Mouse (Mus musculus): ENCODE results near the gene Rpia. TPM values are rescaled to one million over a fixed set of nuclear protein-coding genes. Genes with fewer than 3 reads are reported as not detected.
A peak's percentile ranks its signal among the peaks of the same experiment; 100 is the strongest.

The Rpia gene
- polyA plus RNA-seq, 1 experiment from 2014 or later: 2.6 TPM

DNA sequence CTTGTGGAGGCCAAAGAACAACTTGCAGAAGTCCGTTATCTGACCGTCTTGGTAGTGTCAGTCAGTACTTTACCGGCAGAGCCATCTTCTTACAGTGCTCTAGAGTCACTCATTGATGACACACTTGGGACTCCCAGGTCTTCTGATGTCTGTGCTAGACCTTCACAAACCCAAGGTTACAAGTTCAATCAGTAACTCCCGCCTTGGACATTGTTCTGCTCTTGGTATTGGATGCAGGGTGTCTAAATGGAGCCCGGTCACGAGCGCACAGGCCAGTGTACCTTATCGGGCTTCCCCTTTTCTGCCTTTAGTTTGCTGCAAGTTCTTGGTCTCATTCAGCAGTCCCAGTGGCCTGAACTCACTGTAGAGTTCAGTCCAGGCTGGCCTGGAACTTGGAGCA is 612 bp upstream of the Rpia start:
- DNase-seq (ENCODE audit: low spot score): no peak
- Histone ChIP-seq H3K4me3 (ENCODE audit: low read depth, low read length) (peak overlapping the region; percentile 54), H3K4me1 (replicated peaks; ENCODE audit: control insufficient read depth, insufficient read depth) (no peaks in the 10 kb centered on the region; the same call in 1 of the 2 replicates), H3K9ac (ENCODE audit: low read length) (peak overlapping the region; percentile 59), H3K27me3 (ENCODE audit: control insufficient read depth, insufficient read depth, low read length) (no peaks in the 10 kb centered on the region), H3K27ac (replicated peaks) (no peak overlapping the region), H3K9me3 (ENCODE audit: control insufficient read depth, low read length) (no peaks in the 10 kb centered on the region), H3K4me2 (replicated peaks; ENCODE audit: low read depth) (peak overlapping the region; percentile 79), H3K36me3 (ENCODE audit: control insufficient read depth, insufficient read depth, low read length) (no peaks in the 10 kb centered on the region)
- 42% methylated on average over 8 of the region's 8 CpGs for WGBS
- TF ChIP-seq CTCF (IDR thresholded peaks at IDR 0.05; ENCODE audit: low read depth): no peak
- no peak for TF ChIP-seq EP300 (optimal IDR thresholded peaks at IDR 0.05)
- no peak for ATAC-seq (ENCODE audit: low FRiP score, low TSS enrichment)

DNA sequence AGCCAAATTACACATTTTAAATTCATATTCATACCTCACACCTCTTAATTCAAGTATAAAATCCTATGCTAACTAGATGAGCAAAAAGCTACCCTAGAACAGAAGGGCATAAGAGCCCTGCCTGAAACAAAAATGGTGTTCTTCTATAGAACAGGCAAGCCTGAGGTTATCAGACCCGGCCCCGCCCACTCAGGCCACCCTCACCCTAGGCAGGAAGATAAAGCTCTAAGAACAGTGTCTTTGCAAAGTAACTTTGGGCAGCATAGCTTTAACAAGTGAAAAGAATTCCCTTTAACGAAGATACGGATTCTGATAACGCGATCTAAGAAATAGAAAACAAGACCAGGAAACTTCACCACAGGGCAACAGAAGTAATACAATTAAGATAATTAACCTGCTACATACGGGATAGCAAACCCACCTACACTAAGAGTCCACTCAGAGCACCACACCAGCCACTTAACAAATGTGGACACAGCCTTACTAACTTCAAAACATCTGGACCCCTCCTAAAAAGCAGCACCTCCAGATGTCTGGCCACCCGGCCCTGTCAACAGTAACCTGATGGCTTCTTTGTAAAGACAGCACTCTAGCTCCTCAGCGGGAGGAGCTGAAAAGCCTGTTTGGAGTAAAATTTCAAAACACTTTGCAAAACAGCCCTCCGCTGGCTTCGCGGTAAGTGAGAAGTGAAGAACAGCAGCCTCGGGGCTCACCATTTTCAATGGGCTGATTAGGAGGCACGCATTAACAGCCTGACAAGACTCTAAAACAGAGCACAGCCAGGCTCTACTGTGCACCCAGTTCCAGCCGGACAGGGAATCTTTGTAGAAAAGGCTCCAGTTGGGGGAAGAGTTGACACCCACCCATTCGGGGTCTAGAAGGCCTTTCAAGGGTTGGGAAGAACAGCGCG is 925 bp downstream of the Rpia start:
- Histone ChIP-seq H3K36me3 (ENCODE audit: control insufficient read depth, insufficient read depth, low read length) (no peaks in the 10 kb centered on the region), H3K27ac (replicated peaks) (peak overlapping the region; percentile 81), H3K27me3 (ENCODE audit: control insufficient read depth, insufficient read depth, low read length) (no peaks in the 10 kb centered on the region), H3K4me3 (ENCODE audit: low read depth, low read length) (peak overlapping the region; percentile 54), H3K4me1 (replicated peaks; ENCODE audit: control insufficient read depth, insufficient read depth) (no peaks in the 10 kb centered on the region; the same call in 1 of the 2 replicates), H3K9me3 (ENCODE audit: control insufficient read depth, low read length) (no peaks in the 10 kb centered on the region), H3K4me2 (replicated peaks; ENCODE audit: low read depth) (peak overlapping the region; percentile 79), H3K9ac (ENCODE audit: low read length) (peak overlapping the region; percentile 62)
- DNase-seq (ENCODE audit: low spot score): peak; percentile 66
- ATAC-seq (ENCODE audit: low FRiP score, low TSS enrichment): peak; percentile 1; the same call in 1 of the 2 replicates
- WGBS: 3% methylated on average over 18 of the region's 18 CpGs
- TF ChIP-seq CTCF (IDR thresholded peaks at IDR 0.05; ENCODE audit: low read depth) (no peak), EP300 (optimal IDR thresholded peaks at IDR 0.05) (no peak)

DNA sequence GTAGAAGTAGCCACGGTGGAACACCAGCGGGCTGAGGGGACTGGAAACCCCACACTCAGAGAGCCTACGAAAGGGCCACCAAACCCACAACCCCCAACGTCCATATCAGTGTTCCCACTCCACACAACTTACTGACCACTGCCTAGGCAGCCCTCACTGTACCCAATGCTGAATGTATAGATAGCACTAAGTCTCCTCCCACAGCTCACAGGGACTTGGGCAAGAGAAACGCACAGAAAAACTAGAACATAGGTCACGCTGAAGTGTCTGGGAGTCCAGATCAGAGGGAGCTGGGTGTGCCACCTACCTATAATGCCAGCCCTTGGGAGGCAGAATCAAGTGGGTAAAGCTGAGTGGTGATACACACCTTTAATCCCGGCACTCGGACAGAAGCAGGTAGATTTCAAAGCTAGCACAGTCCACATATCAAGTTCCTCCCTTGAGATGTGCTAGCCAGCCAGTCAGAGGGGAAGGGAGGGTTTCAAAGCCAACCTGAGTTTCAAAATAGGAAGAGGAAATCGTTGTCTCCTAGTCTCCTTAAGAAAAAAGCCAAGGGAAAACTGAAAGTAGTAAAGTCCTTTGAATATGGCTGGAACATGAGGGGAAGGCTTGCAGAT is 1.9 kb downstream of the Rpia start:
- 71% methylated on average over 9 of the region's 9 CpGs for WGBS
- no peaks in the 10 kb centered on the region for H3K36me3 ChIP-seq (ENCODE audit: control insufficient read depth, insufficient read depth, low read length)
- H3K9ac ChIP-seq (ENCODE audit: low read length): no peak overlapping the region
- no peaks in the 10 kb centered on the region; the same call in 1 of the 2 replicates for H3K4me1 ChIP-seq (replicated peaks; ENCODE audit: control insufficient read depth, insufficient read depth)
- H3K27me3 ChIP-seq (ENCODE audit: control insufficient read depth, insufficient read depth, low read length): no peaks in the 10 kb centered on the region
- peak; percentile 42 for DNase-seq (ENCODE audit: low spot score)
- no peaks in the 10 kb centered on the region for H3K9me3 ChIP-seq (ENCODE audit: control insufficient read depth, low read length)
- H3K4me3 ChIP-seq (ENCODE audit: low read depth, low read length): no peak overlapping the region
- peak overlapping the region; percentile 56 for H3K27ac ChIP-seq (replicated peaks)
- peak; percentile 17; the same call in 1 of the 2 replicates for ATAC-seq (ENCODE audit: low FRiP score, low TSS enrichment)
- peak overlapping the region; percentile 79 for H3K4me2 ChIP-seq (replicated peaks; ENCODE audit: low read depth)
- TF ChIP-seq CTCF (IDR thresholded peaks at IDR 0.05; ENCODE audit: low read depth): no peak
- TF ChIP-seq EP300 (optimal IDR thresholded peaks at IDR 0.05): no peak

DNA sequence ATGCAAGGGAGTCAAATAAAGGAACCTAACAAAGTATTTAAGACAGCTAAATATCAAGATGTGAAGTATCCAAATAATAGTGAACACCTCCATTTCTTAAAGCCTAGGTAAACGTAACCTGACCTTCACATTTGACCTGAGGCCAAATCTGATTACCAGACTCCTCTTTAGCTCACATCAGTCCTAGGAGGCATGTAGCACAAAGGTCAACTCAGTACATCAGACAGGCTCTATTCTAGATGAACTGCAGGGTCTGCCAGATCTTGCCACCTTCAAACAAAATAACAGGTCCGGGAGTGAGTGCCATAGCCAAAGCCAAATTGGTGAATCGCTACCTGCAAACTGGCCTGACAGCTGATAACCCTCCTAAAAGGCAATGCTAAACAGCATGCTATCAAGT is 2.9 kb downstream of the Rpia start:
- H3K4me2 ChIP-seq (replicated peaks; ENCODE audit: low read depth): no peak overlapping the region
- no peak overlapping the region for H3K27ac ChIP-seq (replicated peaks)
- TF ChIP-seq EP300 (optimal IDR thresholded peaks at IDR 0.05) (no peak), CTCF (IDR thresholded peaks at IDR 0.05; ENCODE audit: low read depth) (no peak)
- no peaks in the 10 kb centered on the region for H3K9me3 ChIP-seq (ENCODE audit: control insufficient read depth, low read length)
- DNase-seq (ENCODE audit: low spot score) (peak; percentile 9), ATAC-seq (ENCODE audit: low FRiP score, low TSS enrichment) (no peak)
- 85% methylated on average over 3 of the region's 3 CpGs for WGBS
- H3K9ac ChIP-seq (ENCODE audit: low read length): no peak overlapping the region
- H3K4me1 ChIP-seq (replicated peaks; ENCODE audit: control insufficient read depth, insufficient read depth): no peaks in the 10 kb centered on the region; the same call in 1 of the 2 replicates
- H3K36me3 ChIP-seq (ENCODE audit: control insufficient read depth, insufficient read depth, low read length): no peaks in the 10 kb centered on the region
- H3K4me3 ChIP-seq (ENCODE audit: low read depth, low read length): no peak overlapping the region
- no peaks in the 10 kb centered on the region for H3K27me3 ChIP-seq (ENCODE audit: control insufficient read depth, insufficient read depth, low read length)

DNA sequence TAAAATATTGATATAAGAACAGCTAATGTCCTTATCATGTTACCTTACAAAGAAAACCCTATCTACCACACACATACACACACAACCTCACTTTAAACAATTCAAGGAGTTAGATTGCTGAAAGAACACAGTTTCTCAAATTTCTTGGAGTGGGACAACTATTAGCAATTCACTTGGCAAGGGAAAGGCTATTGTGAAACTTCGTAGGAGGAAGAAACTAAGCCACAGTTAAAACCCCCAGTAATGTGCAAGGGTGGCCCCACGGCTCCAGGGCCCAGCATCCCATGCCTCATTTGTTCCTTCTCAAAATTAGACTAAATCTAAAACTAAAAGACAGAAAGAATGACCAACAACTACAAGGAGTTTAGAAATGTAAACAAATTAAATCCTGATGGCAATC is 4.5 kb downstream of the Rpia start:
- TF ChIP-seq EP300 (optimal IDR thresholded peaks at IDR 0.05): no peak
- TF ChIP-seq CTCF (IDR thresholded peaks at IDR 0.05; ENCODE audit: low read depth): no peak
- Histone ChIP-seq H3K4me2 (replicated peaks; ENCODE audit: low read depth) (no peak overlapping the region), H3K36me3 (ENCODE audit: control insufficient read depth, insufficient read depth, low read length) (peaks cover 5% of the 10 kb centered on the region; the same call in 1 of the 2 replicates), H3K4me1 (replicated peaks; ENCODE audit: control insufficient read depth, insufficient read depth) (no peaks in the 10 kb centered on the region; the same call in 1 of the 2 replicates), H3K27ac (replicated peaks) (no peak overlapping the region), H3K27me3 (ENCODE audit: control insufficient read depth, insufficient read depth, low read length) (no peaks in the 10 kb centered on the region), H3K9ac (ENCODE audit: low read length) (no peak overlapping the region), H3K9me3 (ENCODE audit: control insufficient read depth, low read length) (no peaks in the 10 kb centered on the region), H3K4me3 (ENCODE audit: low read depth, low read length) (no peak overlapping the region)
- no peak for ATAC-seq (ENCODE audit: low FRiP score, low TSS enrichment)
- DNase-seq (ENCODE audit: low spot score): peak; percentile 10
- WGBS: 22% methylated on average over 2 of the region's 2 CpGs

All from stomach, postnatal 0 days (tissue).